Mouse (Mus musculus) ES-Bruce4 (cell line): ENCODE measurements around the gene Atp2b2.

Source experiments
- CTCF ChIP-seq: IDR thresholded peaks from one replicate; pipeline ENCODE4 v1.8.1; 2011; ENCODE audit warnings: low read depth, low read length
- POLR2A ChIP-seq: IDR thresholded peaks from one replicate; pipeline ENCODE4 v1.8.1; 2011; ENCODE audit warnings: low read length; ENCODE audit not compliant: insufficient read depth

- TF ChIP-seq CTCF (no peak), POLR2A (no peak)
These were observed 28.6 kb downstream of the Atp2b2 start for GRCm38 (mm10) chr6:114013801-114014200.
